Mouse (Mus musculus): ENCODE measurements around the gene Nf1. TPM values are rescaled to one million over a fixed set of nuclear protein-coding genes. Genes with fewer than 3 reads are reported as not detected.

The Nf1 gene
- polyA plus RNA-seq, 1 experiment from 2014 or later: 8.0 TPM

- Histone ChIP-seq H3K9me3 (no peaks in the 10 kb centered on the region), H3K27me3 (no peaks in the 10 kb centered on the region)
- no peak for ATAC-seq
Measured at GRCm38 (mm10) chr11:79484721-79485120, 145.2 kb downstream of the Nf1 start.

DNA sequence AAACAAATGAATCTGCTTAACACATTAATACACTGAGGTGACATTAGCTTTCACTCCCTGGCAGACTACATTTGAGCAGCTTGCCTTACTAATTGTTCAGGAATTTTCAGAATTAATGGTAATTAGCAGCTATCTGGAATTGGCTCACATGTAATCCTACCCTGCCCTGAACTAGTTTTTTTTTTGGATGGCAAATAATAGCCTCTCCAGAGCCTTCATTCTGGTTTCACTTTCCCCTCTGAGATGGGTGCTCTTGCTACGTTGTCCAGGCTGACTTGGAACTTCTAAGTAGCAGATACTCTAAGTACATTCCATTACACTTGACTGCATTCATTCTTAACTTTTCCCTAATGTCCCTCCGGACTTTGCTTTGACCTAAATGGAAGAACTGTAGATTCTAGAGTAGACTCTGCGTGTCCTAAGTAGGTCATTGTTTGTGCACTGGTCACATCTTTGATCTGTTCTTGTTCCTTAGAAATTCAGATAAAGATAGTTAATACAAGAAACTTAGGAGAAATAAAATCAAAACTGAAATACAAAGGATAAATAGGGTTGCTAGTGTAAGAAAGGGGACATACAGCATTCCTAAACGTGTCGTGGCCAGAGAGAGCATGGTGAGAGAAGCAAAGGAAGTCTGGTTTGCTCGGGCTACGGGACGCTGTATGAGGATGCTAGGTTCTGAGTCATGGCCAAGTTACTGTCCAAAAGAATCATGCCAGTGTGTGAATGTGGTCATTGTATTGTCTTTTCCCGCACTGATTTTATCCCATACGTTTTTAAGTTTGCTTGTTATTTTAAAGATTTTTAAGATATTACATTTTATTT, 155.7 kb downstream of the Nf1 start:
- H3K9me3 ChIP-seq: no peaks in the 10 kb centered on the region
- no peak overlapping the region for H3K4me3 ChIP-seq (replicated peaks)
- 74% methylated on average over 10 of the region's 10 CpGs for WGBS
- no peak overlapping the region for H3K9ac ChIP-seq (replicated peaks)
- H3K27me3 ChIP-seq: no peaks in the 10 kb centered on the region
- no peak overlapping the region for H3K4me2 ChIP-seq (replicated peaks)
- peaks cover 3% of the 10 kb centered on the region for H3K36me3 ChIP-seq
- H3K4me1 ChIP-seq (replicated peaks): no peaks in the 10 kb centered on the region
- no peak for ATAC-seq
- no peak overlapping the region for H3K27ac ChIP-seq

More at GRCm38 (mm10) chr11:79484721-79485120, 145.2 kb downstream of the Nf1 start:
- H3K4me1 ChIP-seq (replicated peaks): no peaks in the 10 kb centered on the region
- no peak overlapping the region for H3K9ac ChIP-seq (replicated peaks)
- H3K4me3 ChIP-seq (replicated peaks): no peak overlapping the region
- no peak overlapping the region for H3K27ac ChIP-seq
- H3K4me2 ChIP-seq (replicated peaks): no peak overlapping the region
- H3K36me3 ChIP-seq: peaks cover 22% of the 10 kb centered on the region

GRCm38 (mm10) chr11:79502917-79503316, 163.4 kb downstream of the Nf1 start:
- H3K4me3 ChIP-seq (replicated peaks): no peak overlapping the region
- H3K4me2 ChIP-seq (replicated peaks): no peak overlapping the region
- 19% methylated on average over 2 of the region's 2 CpGs for WGBS
- peak overlapping the region; percentile 64; the same call in 1 of the 2 replicates for H3K27ac ChIP-seq
- H3K9ac ChIP-seq (replicated peaks): no peak overlapping the region
- no peaks in the 10 kb centered on the region for H3K9me3 ChIP-seq
- peaks cover 16% of the 10 kb centered on the region for H3K4me1 ChIP-seq (replicated peaks)
- no peaks in the 10 kb centered on the region for H3K36me3 ChIP-seq
- no peak for ATAC-seq
- no peaks in the 10 kb centered on the region for H3K27me3 ChIP-seq

DNA sequence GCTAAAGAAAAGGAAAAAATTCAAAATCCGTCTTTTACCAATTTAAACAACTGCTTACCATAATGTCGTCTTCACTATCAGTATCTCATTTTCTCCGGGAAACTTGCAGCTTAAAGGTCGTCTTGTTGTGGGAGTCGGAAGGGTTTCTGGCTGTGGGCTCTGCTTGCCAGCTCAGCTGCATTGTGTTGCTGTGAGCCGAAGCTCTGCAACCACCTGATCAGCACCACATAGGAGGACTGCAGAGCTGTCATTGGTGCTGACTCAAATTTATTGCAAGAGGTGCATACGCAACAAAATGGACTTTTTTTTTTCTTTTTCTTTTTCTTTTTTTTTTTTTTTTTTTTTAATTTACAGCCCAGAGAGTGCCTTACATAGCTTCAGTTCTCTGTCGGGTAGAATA, 164.4 kb downstream of the Nf1 start, which contains the start of gene Omg:
Gene Omg (minus strand): TSS at position 240 of the 400 bp plus-strand sequence.
- Histone ChIP-seq H3K36me3 (no peaks in the 10 kb centered on the region), H3K4me3 (replicated peaks) (no peak within 1 kb of the TSS), H3K27ac (peak within 1 kb of the TSS; percentile 58)

GRCm38 (mm10) chr11:79504506-79504905, 165.0 kb downstream of the Nf1 start:
- WGBS: 66% methylated on average over 7 of the region's 7 CpGs
- ATAC-seq: no peak
- no peak overlapping the region for H3K4me2 ChIP-seq (replicated peaks)
- H3K4me1 ChIP-seq (replicated peaks): peaks cover 16% of the 10 kb centered on the region
- no peak overlapping the region for H3K27ac ChIP-seq
- no peaks in the 10 kb centered on the region for H3K36me3 ChIP-seq
- no peak overlapping the region for H3K4me3 ChIP-seq (replicated peaks)
- H3K9ac ChIP-seq (replicated peaks): no peak overlapping the region
- no peaks in the 10 kb centered on the region for H3K27me3 ChIP-seq
- no peaks in the 10 kb centered on the region for H3K9me3 ChIP-seq

More for the DNA sequence above, 164.4 kb downstream of the Nf1 start, which contains the start of gene Omg:
- Histone ChIP-seq H3K9ac (replicated peaks) (no peak within 1 kb of the TSS), H3K4me1 (replicated peaks) (peaks cover 16% of the 10 kb centered on the region), H3K27me3 (no peaks in the 10 kb centered on the region), H3K9me3 (no peaks in the 10 kb centered on the region), H3K4me2 (replicated peaks) (peak within 1 kb of the TSS; percentile 20; the same call in 1 of the 2 replicates)
- 17% methylated on average over 8 of the region's 8 CpGs for WGBS
- peak; percentile 55; the same call in 1 of the 2 replicates for ATAC-seq

DNA sequence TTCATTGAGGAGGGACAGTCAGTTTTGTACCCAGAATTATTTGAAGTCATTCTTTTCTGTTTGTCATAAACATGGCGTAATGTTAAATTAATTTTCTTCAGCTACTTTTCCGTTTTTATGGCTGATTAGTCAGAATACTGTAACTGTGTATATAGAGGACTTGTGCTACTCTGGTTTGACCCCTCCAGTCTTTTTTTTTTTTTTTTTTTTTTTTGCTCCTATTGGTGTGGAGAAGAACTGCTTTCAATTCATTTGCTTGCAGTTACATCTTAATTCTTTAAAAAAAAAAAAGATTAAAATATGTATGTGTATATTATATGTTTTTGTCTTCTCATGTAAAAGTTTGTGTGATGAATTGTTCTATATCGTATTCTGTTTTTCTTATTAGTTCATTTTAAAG, 172.5 kb downstream of the Nf1 start:
- no peaks in the 10 kb centered on the region for H3K9me3 ChIP-seq
- no peaks in the 10 kb centered on the region for H3K4me1 ChIP-seq (replicated peaks)
- no peaks in the 10 kb centered on the region for H3K27me3 ChIP-seq
- no peak overlapping the region for H3K4me3 ChIP-seq (replicated peaks)
- no peak overlapping the region for H3K4me2 ChIP-seq (replicated peaks)
- H3K9ac ChIP-seq (replicated peaks): no peak overlapping the region
- no peaks in the 10 kb centered on the region for H3K36me3 ChIP-seq
- H3K27ac ChIP-seq: no peak overlapping the region
- WGBS: 95% methylated on average over 3 of the region's 3 CpGs
- ATAC-seq: no peak

DNA sequence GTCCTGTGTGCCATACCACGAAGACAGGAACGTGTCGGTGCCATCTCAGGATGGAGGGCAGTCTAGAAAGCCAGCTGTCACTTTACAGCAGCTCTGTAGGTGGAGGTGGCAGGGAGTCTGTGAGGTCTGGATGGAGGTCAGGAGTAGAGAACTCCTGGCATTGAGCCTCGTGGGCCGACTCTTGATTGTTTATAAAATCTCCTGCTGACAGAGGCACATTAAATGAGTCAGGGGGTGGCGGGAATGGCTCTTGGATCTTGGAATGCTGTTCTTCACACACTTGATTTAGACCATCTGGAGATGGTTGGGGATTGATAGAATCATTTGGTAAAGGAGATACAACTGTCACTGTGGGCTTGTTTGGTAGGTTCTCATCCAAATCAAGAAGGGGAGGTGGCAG, 175.8 kb downstream of the Nf1 start:
- ATAC-seq: no peak
- H3K27me3 ChIP-seq: no peaks in the 10 kb centered on the region
- H3K36me3 ChIP-seq: no peaks in the 10 kb centered on the region
- H3K4me3 ChIP-seq (replicated peaks): no peak overlapping the region
- WGBS: 88% methylated on average over 6 of the region's 6 CpGs
- 0 out of 2 replicates have a peak, but pooled peaks cover 3% of the 10 kb centered on the region for H3K4me1 ChIP-seq (replicated peaks)
- H3K9me3 ChIP-seq: no peaks in the 10 kb centered on the region
- no peak overlapping the region for H3K9ac ChIP-seq (replicated peaks)
- no peak overlapping the region for H3K4me2 ChIP-seq (replicated peaks)
- H3K27ac ChIP-seq: no peak overlapping the region

DNA sequence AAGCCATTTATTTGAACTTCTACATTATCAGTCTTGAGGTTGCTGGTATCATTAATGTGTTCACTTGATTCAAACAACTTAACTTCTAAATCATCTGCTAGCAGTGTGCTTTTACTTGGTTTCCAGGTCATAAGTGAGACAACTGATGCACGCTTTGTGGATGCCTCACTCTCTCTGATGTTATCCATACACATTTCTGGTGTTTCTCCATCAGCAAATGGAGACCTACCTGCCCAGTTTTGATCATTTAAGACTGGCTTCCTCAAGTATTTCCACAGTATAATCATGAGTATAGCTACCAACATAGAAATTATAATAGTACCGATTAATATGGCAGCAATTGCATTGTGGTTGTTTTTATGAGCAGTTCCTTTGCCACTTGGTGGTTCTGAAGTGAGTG, 176.3 kb downstream of the Nf1 start:
- no peak for ATAC-seq
- H3K9ac ChIP-seq (replicated peaks): no peak overlapping the region
- no peaks in the 10 kb centered on the region for H3K9me3 ChIP-seq
- no peak overlapping the region for H3K4me3 ChIP-seq (replicated peaks)
- 98% methylated on average over 2 of the region's 2 CpGs for WGBS
- no peak overlapping the region for H3K27ac ChIP-seq
- no peaks in the 10 kb centered on the region for H3K27me3 ChIP-seq
- H3K4me1 ChIP-seq (replicated peaks): 0 out of 2 replicates have a peak, but pooled peaks cover 3% of the 10 kb centered on the region
- no peak overlapping the region for H3K4me2 ChIP-seq (replicated peaks)
- no peaks in the 10 kb centered on the region for H3K36me3 ChIP-seq

GRCm38 (mm10) chr11:79519299-79519698, 179.8 kb downstream of the Nf1 start:
- no peak for ATAC-seq
- H3K4me1 ChIP-seq (replicated peaks): 0 out of 2 replicates have a peak, but pooled peaks cover 3% of the 10 kb centered on the region
- H3K4me3 ChIP-seq (replicated peaks): no peak overlapping the region
- no peaks in the 10 kb centered on the region for H3K9me3 ChIP-seq
- H3K9ac ChIP-seq (replicated peaks): no peak overlapping the region
- no peak overlapping the region for H3K4me2 ChIP-seq (replicated peaks)
- H3K27ac ChIP-seq: no peak overlapping the region
- no peaks in the 10 kb centered on the region for H3K36me3 ChIP-seq
- H3K27me3 ChIP-seq: no peaks in the 10 kb centered on the region
- WGBS: 85% methylated on average over 6 of the region's 6 CpGs

DNA sequence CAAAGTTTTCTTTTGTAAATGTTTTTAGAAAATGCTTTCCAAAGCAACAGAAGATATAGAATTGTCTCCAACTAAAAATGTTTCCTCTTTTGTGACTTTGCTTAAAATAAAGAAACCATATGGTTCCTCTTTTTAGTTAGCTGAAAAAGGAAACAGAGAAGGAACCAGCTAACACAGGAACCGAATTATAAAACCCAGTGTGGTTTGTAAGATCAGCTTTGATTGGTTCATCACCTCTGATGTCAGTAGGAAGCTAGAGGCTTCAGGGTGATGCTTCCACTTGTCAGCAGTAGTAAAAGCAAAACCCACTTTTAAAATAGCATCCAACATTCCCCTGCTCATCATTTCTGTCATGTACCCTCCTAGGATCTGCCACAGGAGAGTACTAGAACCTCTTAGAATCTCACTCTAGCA, 180.4 kb downstream of the Nf1 start:
- H3K9ac ChIP-seq (replicated peaks): no peak overlapping the region
- H3K4me3 ChIP-seq (replicated peaks): no peak overlapping the region
- WGBS: 79% methylated on average over 1 of the region's 1 CpGs
- H3K36me3 ChIP-seq: peaks cover 4% of the 10 kb centered on the region; the same call in 1 of the 2 replicates
- H3K4me2 ChIP-seq (replicated peaks): no peak overlapping the region
- 0 out of 2 replicates have a peak, but pooled peaks cover 3% of the 10 kb centered on the region for H3K4me1 ChIP-seq (replicated peaks)
- no peak for ATAC-seq
- no peaks in the 10 kb centered on the region for H3K9me3 ChIP-seq
- no peak overlapping the region for H3K27ac ChIP-seq
- no peaks in the 10 kb centered on the region for H3K27me3 ChIP-seq

DNA sequence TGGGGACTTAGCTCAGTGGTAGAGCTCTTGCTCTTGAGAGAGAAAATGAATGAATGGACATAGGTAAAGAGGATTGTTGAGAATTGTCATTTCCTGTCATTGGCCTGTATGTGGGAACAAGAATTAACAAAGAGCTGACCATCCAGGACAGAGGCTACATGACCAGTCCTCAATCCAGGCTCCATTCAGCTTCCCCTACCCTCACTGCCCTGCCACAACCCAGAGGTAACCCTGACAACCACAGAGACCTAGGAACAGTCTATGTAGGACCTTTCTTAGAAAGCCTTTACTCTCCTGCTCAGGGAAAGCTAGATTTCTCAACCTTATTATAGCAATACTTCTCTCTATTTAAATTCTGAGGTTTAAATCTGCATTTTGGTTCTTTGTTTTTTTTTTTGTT, 181.3 kb downstream of the Nf1 start:
- peaks cover 6% of the 10 kb centered on the region; the same call in 1 of the 2 replicates for H3K36me3 ChIP-seq
- H3K4me1 ChIP-seq (replicated peaks): 0 out of 2 replicates have a peak, but pooled peaks cover 3% of the 10 kb centered on the region
- no peak overlapping the region for H3K27ac ChIP-seq
- no peak overlapping the region for H3K9ac ChIP-seq (replicated peaks)
- no peaks in the 10 kb centered on the region for H3K27me3 ChIP-seq
- no peaks in the 10 kb centered on the region for H3K9me3 ChIP-seq
- ATAC-seq: no peak
- no peak overlapping the region for H3K4me2 ChIP-seq (replicated peaks)
- no peak overlapping the region for H3K4me3 ChIP-seq (replicated peaks)

GRCm38 (mm10) chr11:79521930-79522329, 182.4 kb downstream of the Nf1 start:
- 0 out of 2 replicates have a peak, but pooled peaks cover 3% of the 10 kb centered on the region for H3K4me1 ChIP-seq (replicated peaks)
- H3K4me3 ChIP-seq (replicated peaks): no peak overlapping the region
- H3K36me3 ChIP-seq: peaks cover 6% of the 10 kb centered on the region; the same call in 1 of the 2 replicates
- ATAC-seq: no peak
- no peak overlapping the region for H3K4me2 ChIP-seq (replicated peaks)
- no peak overlapping the region for H3K9ac ChIP-seq (replicated peaks)
- H3K9me3 ChIP-seq: no peaks in the 10 kb centered on the region
- no peaks in the 10 kb centered on the region for H3K27me3 ChIP-seq
- no peak overlapping the region for H3K27ac ChIP-seq

Data from midbrain, embryonic 13.5 days (tissue).